Mouse (Mus musculus) MEL (cell line): Measurements from ENCODE around the gene Lag3.
"Not testable (repeated sequence)": the region's sequence is repeated elsewhere in the genome, so short reads cannot be mapped to it uniquely, and the experiment has no call there.

Experiments used
- BHLHE40 ChIP-seq: IDR thresholded peaks from 2 replicates; pipeline ENCODE4 v1.6.1; 2012; ENCODE audit warnings: low read depth, mild to moderate bottlenecking, inconsistent platforms, low read length, improper control_type of control experiment, borderline replicate concordance
- CTCF ChIP-seq, 3 experiments: IDR thresholded peaks in 2 of 3; conservative IDR thresholded peaks in 1 of 3; 2 replicates each; pipeline ENCODE4 v1.5.1; 2011 to 2012; ENCODE audit warnings: low read length in 3 of 3, low read depth in 2 of 3, mild to moderate bottlenecking in 2 of 3, improper control_type of control experiment in 1 of 3, inconsistent platforms in 1 of 3, mixed read lengths in 1 of 3, moderate library complexity in 1 of 3; ENCODE audit not compliant: control insufficient read depth in 1 of 3, insufficient read depth in 1 of 3, poor library complexity in 1 of 3, severe bottlenecking in 1 of 3
- GABPA ChIP-seq: IDR thresholded peaks from 2 replicates; pipeline ENCODE4 v1.6.1; 2012; ENCODE audit warnings: low read depth, mild to moderate bottlenecking, inconsistent platforms, low read length, improper control_type of control experiment, moderate library complexity
- MAFK ChIP-seq: IDR thresholded peaks from 2 replicates; pipeline ENCODE4 v1.6.1; 2011; ENCODE audit warnings: low read depth, mild to moderate bottlenecking, low read length, improper control_type of control experiment, borderline replicate concordance
- MYC ChIP-seq: IDR thresholded peaks from 2 replicates; pipeline ENCODE4 v1.6.1; 2011; ENCODE audit warnings: low read depth, mild to moderate bottlenecking, low read length, improper control_type of control experiment, moderate library complexity
- NRF1 ChIP-seq: IDR thresholded peaks from 2 replicates; pipeline ENCODE4 v1.6.1; 2014; ENCODE audit warnings: low read depth, mild to moderate bottlenecking, inconsistent platforms, low read length, improper control_type of control experiment, moderate library complexity; ENCODE audit not compliant: poor library complexity, insufficient read depth, severe bottlenecking
- POLR2A ChIP-seq, 2 experiments: IDR thresholded peaks; 2 replicates each; pipeline ENCODE4 v1.6.1; 2011 to 2012; ENCODE audit warnings: low read length in 2 of 2, mild to moderate bottlenecking in 2 of 2, control low read depth in 1 of 2, improper control_type of control experiment in 1 of 2, low read depth in 1 of 2, moderate library complexity in 1 of 2; ENCODE audit not compliant: control insufficient read depth in 1 of 2, insufficient read depth in 1 of 2, poor library complexity in 1 of 2
- POLR2AphosphoS2 ChIP-seq: IDR thresholded peaks from 2 replicates; pipeline ENCODE4 v1.6.1; 2011; ENCODE audit warnings: low read length, improper control_type of control experiment
- TBP ChIP-seq: IDR thresholded peaks from 2 replicates; pipeline ENCODE4 v1.8.0; 2011; ENCODE audit warnings: low read depth, low read length, improper control_type of control experiment
- UBTF ChIP-seq: IDR thresholded peaks from 2 replicates; pipeline ENCODE4 v1.6.1; 2012; ENCODE audit warnings: low read depth, mild to moderate bottlenecking, inconsistent platforms, low read length, improper control_type of control experiment, moderate library complexity, borderline replicate concordance; ENCODE audit not compliant: insufficient read depth
- ZKSCAN1 ChIP-seq: IDR thresholded peaks from 2 replicates; pipeline ENCODE4 v1.6.1; 2012; ENCODE audit warnings: low read depth, mild to moderate bottlenecking, inconsistent platforms, low read length, improper control_type of control experiment, moderate library complexity

DNA sequence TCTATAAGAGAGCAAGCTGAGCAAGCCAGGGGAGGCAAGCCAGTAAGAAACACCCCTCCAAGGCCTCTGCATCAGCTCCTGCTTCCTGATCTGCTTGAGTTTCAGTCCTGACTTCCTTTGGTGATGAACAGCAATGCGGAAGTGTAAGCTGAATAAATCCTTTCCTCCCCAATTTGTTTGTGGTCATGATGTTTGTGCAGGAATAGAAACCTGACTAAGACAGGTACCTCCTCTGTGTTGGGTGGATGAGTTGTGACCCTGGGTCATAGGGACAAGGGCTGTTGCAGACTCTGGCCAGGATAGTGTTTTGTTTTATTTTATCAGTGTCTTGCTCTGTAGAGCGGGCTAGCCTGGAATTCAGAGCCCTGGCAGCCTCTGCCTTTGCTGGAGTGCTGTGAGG, 17.4 kb downstream of the Lag3 start:
- TF ChIP-seq ZKSCAN1; POLR2A (IDR thresholded peaks at IDR 0.05; ENCODE audit: control insufficient read depth in 1 of 2, insufficient read depth in 1 of 2, low read depth in 1 of 2, low read length in 2 of 2, poor library complexity in 1 of 2); CTCF (IDR thresholded peaks at IDR 0.05 in 2 of 3, conservative IDR thresholded peaks at IDR 0.05 in 1 of 3; ENCODE audit: control insufficient read depth in 1 of 3, insufficient read depth in 1 of 3, low read depth in 2 of 3, low read length in 3 of 3, poor library complexity in 1 of 3, severe bottlenecking in 1 of 3); POLR2AphosphoS2; GABPA; TBP; MYC; NRF1; BHLHE40; UBTF; MAFK: not testable (repeated sequence)
